Mouse (Mus musculus) right cerebral cortex, postnatal 4 days (tissue): ENCODE data around the gene Oaz1.

Experiments used
- DNase-seq: peaks from one replicate; pipeline ENCODE4 v3.0.0-alpha.2; 2022

The Oaz1 gene

GRCm38 (mm10) chr10:80854913-80855748 lies 28.7 kb downstream of the Oaz1 start, which contains the start of the genes Lsm7 and Sppl2b:
Gene Lsm7 (minus strand): TSS chr10:80855209.
Gene Sppl2b (plus strand): TSS chr10:80855275.
- DNase-seq, result peak; percentile 98

- no peak for DNase-seq
Observed at GRCm38 (mm10) chr10:80855749-80856073, 29.3 kb downstream of the Oaz1 start.

GRCm38 (mm10) chr10:80856267-80856666 lies 29.8 kb downstream of the Oaz1 start:
- DNase-seq, result no peak

GRCm38 (mm10) chr10:80856908-80857307 lies 30.5 kb downstream of the Oaz1 start:
- no peak for DNase-seq

GRCm38 (mm10) chr10:80857386-80857785 lies 30.9 kb downstream of the Oaz1 start:
- DNase-seq, result no peak

- no peak for DNase-seq
Observed at GRCm38 (mm10) chr10:80857848-80858247, 31.4 kb downstream of the Oaz1 start.

- DNase-seq, result no peak
Observed at GRCm38 (mm10) chr10:80858350-80858935, 32.0 kb downstream of the Oaz1 start.

GRCm38 (mm10) chr10:80862305-80862704 lies 35.8 kb downstream of the Oaz1 start:
- DNase-seq, result no peak

- no peak for DNase-seq
Observed at GRCm38 (mm10) chr10:80864446-80864845, 38.0 kb downstream of the Oaz1 start.

GRCm38 (mm10) chr10:80870993-80871392 lies 44.5 kb downstream of the Oaz1 start:
- no peak for DNase-seq

- DNase-seq, result no peak
Observed at GRCm38 (mm10) chr10:80871581-80871980, 45.1 kb downstream of the Oaz1 start, which contains the start of gene Tmprss9. Gene Tmprss9 (plus strand): TSS chr10:80871848.

GRCm38 (mm10) chr10:80874035-80874434 lies 47.6 kb downstream of the Oaz1 start:
- no peak for DNase-seq

- DNase-seq, result peak; percentile 58
Observed at GRCm38 (mm10) chr10:80876028-80876427, 49.6 kb downstream of the Oaz1 start.

GRCm38 (mm10) chr10:80876594-80876993 lies 50.1 kb downstream of the Oaz1 start:
- no peak for DNase-seq
